In genomic region chr10:53229190-53229589, GRCm38 (mm10) we compare ENCODE assay signal across 26 mouse cellular contexts.
A peak's percentile ranks its signal among the peaks of the same experiment; 100 is the strongest.
DNase-seq lines count a peak whose midpoint lies in the region; ATAC-seq and TF ChIP-seq lines count a peak whose summit lies in the region.
"Had no signal": no experiment of that assay in that cellular context is flagged by ENCODE, and none has a peak within 500 bp of the region (broad histone marks: within the 10 kb centered on the region; RNA-seq: fewer than 3 reads in every experiment).

No protein-coding gene starts in this region.

- H3K9ac ChIP-seq in liver, embryonic 14.5 days (replicated peaks): no peak overlapping the region
- H3K9ac ChIP-seq: forebrain, embryonic 15.5 days; intestine, embryonic 15.5 days; limb, embryonic 15.5 days; lung, embryonic 15.5 days; midbrain, embryonic 12.5 days; neural tube, embryonic 13.5 days had no signal

- TF ChIP-seq EP300 in liver, embryonic 14.5 days (IDR thresholded peaks at IDR 0.05; ENCODE audit: low read depth): peak; percentile 90

- WGBS in liver, embryonic 14.5 days (ENCODE audit: insufficient replicate concordance): 17% methylated on average over 2 of the region's 2 CpGs

- H3K4me3 ChIP-seq in liver, embryonic 14.5 days (ENCODE audit: insufficient read depth in 1 of 2, low read depth in 2 of 2, low read length in 2 of 2): no peak overlapping the region
- H3K4me3 ChIP-seq: forebrain, embryonic 10.5 days; forebrain, embryonic 15.5 days; heart, adult 2 months; intestine, embryonic 15.5 days; limb, embryonic 10.5 days; limb, embryonic 15.5 days; lung, embryonic 15.5 days; midbrain, embryonic 12.5 days; neural tube, embryonic 13.5 days had no signal

- TF ChIP-seq CTCF in liver, embryonic 14.5 days (IDR thresholded peaks at IDR 0.05; ENCODE audit: low read depth): no peak

- no peaks in the 10 kb centered on the region for H3K27me3 ChIP-seq in liver, embryonic 14.5 days (ENCODE audit: control insufficient read depth, insufficient read depth, low read length)
- H3K27me3 ChIP-seq: forebrain, embryonic 15.5 days; intestine, embryonic 15.5 days; limb, embryonic 15.5 days; lung, embryonic 15.5 days; midbrain, embryonic 12.5 days; neural tube, embryonic 13.5 days had no signal

- no peaks in the 10 kb centered on the region for H3K9me3 ChIP-seq in liver, embryonic 14.5 days (ENCODE audit: control insufficient read depth, low read length)
- H3K9me3 ChIP-seq: forebrain, embryonic 10.5 days; forebrain, embryonic 15.5 days; intestine, embryonic 15.5 days; limb, embryonic 10.5 days; limb, embryonic 15.5 days; lung, embryonic 15.5 days; midbrain, embryonic 12.5 days; neural tube, embryonic 13.5 days had no signal

- no peak overlapping the region; the same call in 1 of the 2 replicates for H3K27ac ChIP-seq in liver, embryonic 14.5 days
- H3K27ac ChIP-seq: forebrain, embryonic 10.5 days; forebrain, embryonic 15.5 days; heart, adult 2 months; hindbrain, postnatal 0 days; intestine, embryonic 15.5 days; limb, embryonic 10.5 days; limb, embryonic 15.5 days; lung, embryonic 15.5 days; midbrain, embryonic 12.5 days; neural tube, embryonic 13.5 days had no signal

- peak overlapping the region; percentile 31; the same call in 1 of the 2 replicates for H3K4me2 ChIP-seq in liver, embryonic 14.5 days (ENCODE audit: low read depth)
- H3K4me2 ChIP-seq: forebrain, embryonic 15.5 days; intestine, embryonic 15.5 days; limb, embryonic 15.5 days; lung, embryonic 15.5 days; midbrain, embryonic 12.5 days; neural tube, embryonic 13.5 days had no signal

- DNase-seq in c-Kit-positive CD71-negative TER-119-negative erythroid progenitor cells, embryonic 14.5 days (ENCODE audit: low read depth): peak; percentile 5
- DNase-seq in liver, embryonic 14.5 days (ENCODE audit: low read depth in 3 of 3, low spot score in 3 of 3): peak; percentile 47 to 59 (median 48)
- no peak for DNase-seq in heart, adult 8-10 months (ENCODE audit: low spot score)
- no peak for DNase-seq in adrenal gland, postnatal 4 days (ENCODE audit: low spot score in 2 of 2)
- no peak for DNase-seq in cerebellum, postnatal 10 days
- DNase-seq: adrenal gland, adult 8-10 months; B cell, adult 2 months; cerebellum, adult 2 months; cerebellum, postnatal 25 days; heart, adult 2 months; kidney, adult 2 months; kidney, postnatal 4 days; layer of hippocampus, postnatal 36 days; right cerebral cortex, postnatal 4 days; thymus, postnatal 14 days had no signal

- ATAC-seq in common myeloid progenitor, adult 5-6 weeks (replicated peaks; ENCODE audit: low read depth, poor library complexity, severe bottlenecking): peak; percentile 88
- peak; percentile 88 for ATAC-seq in liver, embryonic 14.5 days (ENCODE audit: insufficient read depth)
- ATAC-seq in megakaryocyte-erythroid progenitor cell, adult 5-6 weeks (replicated peaks; ENCODE audit: low FRiP score, low TSS enrichment, poor library complexity, severe bottlenecking): peak; percentile 99
- ATAC-seq: forebrain, embryonic 15.5 days; hindbrain, postnatal 0 days; intestine, embryonic 15.5 days had no signal

- H3K4me1 ChIP-seq in liver, embryonic 14.5 days (replicated peaks; ENCODE audit: control insufficient read depth in 2 of 2, insufficient read depth in 2 of 2, low read length in 1 of 2): peaks cover 12 to 15% of the 10 kb centered on the region in 2 experiments
- H3K4me1 ChIP-seq: forebrain, embryonic 10.5 days; forebrain, embryonic 15.5 days; intestine, embryonic 15.5 days; limb, embryonic 10.5 days; limb, embryonic 15.5 days; lung, embryonic 15.5 days; neural tube, embryonic 13.5 days had no signal

- no peaks in the 10 kb centered on the region for H3K36me3 ChIP-seq in liver, embryonic 14.5 days (replicated peaks; ENCODE audit: control insufficient read depth, insufficient read depth, low read depth)
- H3K36me3 ChIP-seq: forebrain, embryonic 10.5 days; forebrain, embryonic 15.5 days; intestine, embryonic 15.5 days; limb, embryonic 10.5 days; limb, embryonic 15.5 days; lung, embryonic 15.5 days; midbrain, embryonic 12.5 days; neural tube, embryonic 13.5 days had no signal

Comparison
In these comparisons a context has a peak if more than half of its experiments do, and no peak if none do; other contexts are left out.
1. DNase-seq: peak in c-Kit-positive CD71-negative TER-119-negative erythroid progenitor cells, embryonic 14.5 days (single experiment) and liver, embryonic 14.5 days (3 of 3); none in heart, adult 8-10 months (single experiment), adrenal gland, postnatal 4 days (0 of 2) and cerebellum, postnatal 10 days (0 of 2).
2. Peak in every context shown above with its lines, with median percentiles within 50 percentile points of each other: ATAC-seq.